Mouse (Mus musculus): ENCODE measurements at regions not wholly inside any gene's neighbourhood (a gene's known extent, or its start where the extent isn't known, plus 50 kb on each side); places are given as distances from the start of the nearest gene placed in this dataset.

- Histone ChIP-seq H3K4me3 (replicated peaks; ENCODE audit: low read depth, low read length) (no peak overlapping the region), H3K36me3 (ENCODE audit: insufficient read depth, low read length) (no peaks in the 10 kb centered on the region), H3K27me3 (ENCODE audit: insufficient read depth, low read length) (no peaks in the 10 kb centered on the region), H3K9ac (ENCODE audit: low read depth, low read length) (no peak overlapping the region), H3K4me1 (replicated peaks; ENCODE audit: insufficient read depth, low read length) (no peaks in the 10 kb centered on the region), H3K9me3 (replicated peaks; ENCODE audit: low read length) (no peaks in the 10 kb centered on the region), H3K4me2 (ENCODE audit: low read length) (no peak overlapping the region), H3K27ac (no peak overlapping the region)
- 14% methylated on average over 5 of the region's 5 CpGs for WGBS
- ATAC-seq (replicated peaks; ENCODE audit: low FRiP score, low read depth), result no peak
- DNase-seq (ENCODE audit: low spot score), result peak; percentile 44
- no peak for TF ChIP-seq CTCF (IDR thresholded peaks at IDR 0.05; ENCODE audit: low read depth)
These were observed 298.1 kb downstream of the Lyplal1 start for GRCm38 (mm10) chr1:185819044-185819443.

- DNase-seq (ENCODE audit: low spot score) (no peak), ATAC-seq (replicated peaks; ENCODE audit: low FRiP score, low read depth) (no peak)
- no peak for TF ChIP-seq CTCF (IDR thresholded peaks at IDR 0.05; ENCODE audit: low read depth)
- Histone ChIP-seq H3K4me2 (ENCODE audit: low read length) (no peak overlapping the region), H3K9me3 (replicated peaks; ENCODE audit: low read length) (no peaks in the 10 kb centered on the region), H3K4me1 (replicated peaks; ENCODE audit: insufficient read depth, low read length) (no peaks in the 10 kb centered on the region), H3K27me3 (ENCODE audit: insufficient read depth, low read length) (no peaks in the 10 kb centered on the region), H3K4me3 (replicated peaks; ENCODE audit: low read depth, low read length) (no peak overlapping the region), H3K36me3 (ENCODE audit: insufficient read depth, low read length) (no peaks in the 10 kb centered on the region), H3K9ac (ENCODE audit: low read depth, low read length) (no peak overlapping the region), H3K27ac (no peak overlapping the region)
- 62% methylated on average over 8 of the region's 8 CpGs for WGBS
These were observed 294.9 kb downstream of the Lyplal1 start for GRCm38 (mm10) chr1:185822241-185822640.

DNA sequence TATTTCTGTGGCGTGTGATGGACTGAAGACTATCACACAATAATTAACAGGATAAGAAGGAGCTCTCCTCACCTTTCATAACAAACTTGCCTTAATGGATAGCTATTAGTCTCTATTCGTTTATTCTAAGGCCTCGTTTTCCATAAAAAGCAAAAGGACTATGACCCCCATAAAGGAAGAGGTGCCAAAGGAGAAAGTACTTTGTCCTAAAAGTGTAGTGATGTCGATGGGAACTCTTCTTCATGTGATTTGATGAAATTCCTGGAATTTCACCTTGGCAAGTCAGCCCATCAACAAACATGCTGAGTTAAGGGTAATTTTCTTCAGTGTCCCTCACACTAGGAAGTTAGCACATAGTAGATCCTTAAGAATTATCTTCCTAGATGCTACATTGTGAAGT lies 293.9 kb downstream of the Lyplal1 start:
- no peaks in the 10 kb centered on the region for H3K4me1 ChIP-seq (replicated peaks; ENCODE audit: insufficient read depth, low read length)
- DNase-seq (ENCODE audit: low spot score), result no peak
- H3K4me3 ChIP-seq (replicated peaks; ENCODE audit: low read depth, low read length), result no peak overlapping the region
- H3K9ac ChIP-seq (ENCODE audit: low read depth, low read length), result no peak overlapping the region
- no peaks in the 10 kb centered on the region for H3K27me3 ChIP-seq (ENCODE audit: insufficient read depth, low read length)
- no peak overlapping the region for H3K27ac ChIP-seq
- H3K9me3 ChIP-seq (replicated peaks; ENCODE audit: low read length), result no peaks in the 10 kb centered on the region
- ATAC-seq (replicated peaks; ENCODE audit: low FRiP score, low read depth), result no peak
- H3K4me2 ChIP-seq (ENCODE audit: low read length), result no peak overlapping the region
- no peak for TF ChIP-seq CTCF (IDR thresholded peaks at IDR 0.05; ENCODE audit: low read depth)
- WGBS, result 76% methylated on average over 4 of the region's 4 CpGs
- no peaks in the 10 kb centered on the region for H3K36me3 ChIP-seq (ENCODE audit: insufficient read depth, low read length)

DNA sequence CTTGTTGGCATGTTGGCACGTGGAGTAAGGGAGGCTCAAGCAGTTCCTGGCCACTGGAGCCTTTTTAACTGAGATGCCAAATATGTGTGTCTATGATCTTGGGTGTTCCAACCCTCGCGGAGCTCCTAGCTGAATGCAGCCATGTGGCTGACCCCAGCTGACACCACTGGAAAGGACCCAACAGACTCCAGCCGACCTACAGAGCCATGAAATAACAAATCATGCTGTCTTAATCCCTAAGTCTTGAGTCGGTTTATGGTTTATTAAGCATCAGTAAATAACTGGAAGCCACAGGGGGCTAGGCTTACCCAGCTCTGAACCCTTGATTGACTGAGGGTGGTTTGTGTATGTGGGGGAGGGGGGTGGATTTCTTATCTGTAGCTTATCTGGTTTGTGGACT lies 293.2 kb downstream of the Lyplal1 start:
- 19% methylated on average over 5 of the region's 5 CpGs for WGBS
- no peak for TF ChIP-seq CTCF (IDR thresholded peaks at IDR 0.05; ENCODE audit: low read depth)
- no peak for ATAC-seq (replicated peaks; ENCODE audit: low FRiP score, low read depth)

GRCm38 (mm10) chr1:185827986-185828385 lies 289.1 kb downstream of the Lyplal1 start:
- Histone ChIP-seq H3K4me3 (replicated peaks; ENCODE audit: low read depth, low read length) (no peak overlapping the region), H3K36me3 (ENCODE audit: insufficient read depth, low read length) (no peaks in the 10 kb centered on the region), H3K27me3 (ENCODE audit: insufficient read depth, low read length) (no peaks in the 10 kb centered on the region), H3K4me2 (ENCODE audit: low read length) (no peak overlapping the region), H3K9me3 (replicated peaks; ENCODE audit: low read length) (no peaks in the 10 kb centered on the region), H3K27ac (no peak overlapping the region), H3K4me1 (replicated peaks; ENCODE audit: insufficient read depth, low read length) (no peaks in the 10 kb centered on the region), H3K9ac (ENCODE audit: low read depth, low read length) (no peak overlapping the region)
- TF ChIP-seq CTCF (IDR thresholded peaks at IDR 0.05; ENCODE audit: low read depth), result no peak
- no peak for DNase-seq (ENCODE audit: low spot score)
- ATAC-seq (replicated peaks; ENCODE audit: low FRiP score, low read depth), result no peak
- WGBS, result 62% methylated on average over 2 of the region's 2 CpGs

More for the DNA sequence above, 293.2 kb downstream of the Lyplal1 start:
- peak; percentile 65 for DNase-seq (ENCODE audit: low spot score)
- Histone ChIP-seq H3K27me3 (ENCODE audit: insufficient read depth, low read length) (no peaks in the 10 kb centered on the region), H3K9me3 (replicated peaks; ENCODE audit: low read length) (no peaks in the 10 kb centered on the region), H3K4me1 (replicated peaks; ENCODE audit: insufficient read depth, low read length) (no peaks in the 10 kb centered on the region), H3K27ac (no peak overlapping the region), H3K36me3 (ENCODE audit: insufficient read depth, low read length) (no peaks in the 10 kb centered on the region), H3K4me3 (replicated peaks; ENCODE audit: low read depth, low read length) (no peak overlapping the region), H3K4me2 (ENCODE audit: low read length) (no peak overlapping the region), H3K9ac (ENCODE audit: low read depth, low read length) (no peak overlapping the region)

DNA sequence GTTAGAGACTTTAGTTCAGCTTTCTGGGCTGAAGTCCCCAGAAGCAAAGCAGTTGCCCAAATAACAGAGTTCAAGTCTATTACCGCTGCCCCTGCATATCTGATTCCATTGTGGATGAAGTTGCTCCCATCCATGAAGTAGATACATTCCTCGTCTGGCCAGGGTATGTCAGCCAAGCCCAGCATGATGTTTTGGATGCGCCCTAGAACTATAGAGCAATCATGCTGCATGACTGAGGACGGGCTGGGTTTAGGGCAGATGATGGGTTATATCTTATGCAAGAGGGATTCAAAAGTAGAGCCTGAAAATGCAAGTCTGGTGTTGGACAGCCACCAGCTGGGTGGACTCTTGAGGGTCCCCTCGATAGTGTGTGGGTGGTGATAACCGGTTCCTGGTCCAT lies 288.6 kb downstream of the Lyplal1 start:
- Histone ChIP-seq H3K27ac (no peak overlapping the region), H3K27me3 (ENCODE audit: insufficient read depth, low read length) (no peaks in the 10 kb centered on the region), H3K4me1 (replicated peaks; ENCODE audit: insufficient read depth, low read length) (no peaks in the 10 kb centered on the region), H3K4me3 (replicated peaks; ENCODE audit: low read depth, low read length) (no peak overlapping the region), H3K4me2 (ENCODE audit: low read length) (no peak overlapping the region), H3K9me3 (replicated peaks; ENCODE audit: low read length) (no peaks in the 10 kb centered on the region), H3K9ac (ENCODE audit: low read depth, low read length) (no peak overlapping the region), H3K36me3 (ENCODE audit: insufficient read depth, low read length) (no peaks in the 10 kb centered on the region)
- WGBS, result 91% methylated on average over 6 of the region's 6 CpGs
- DNase-seq (ENCODE audit: low spot score) (no peak), ATAC-seq (replicated peaks; ENCODE audit: low FRiP score, low read depth) (no peak)
- no peak for TF ChIP-seq CTCF (IDR thresholded peaks at IDR 0.05; ENCODE audit: low read depth)

DNA sequence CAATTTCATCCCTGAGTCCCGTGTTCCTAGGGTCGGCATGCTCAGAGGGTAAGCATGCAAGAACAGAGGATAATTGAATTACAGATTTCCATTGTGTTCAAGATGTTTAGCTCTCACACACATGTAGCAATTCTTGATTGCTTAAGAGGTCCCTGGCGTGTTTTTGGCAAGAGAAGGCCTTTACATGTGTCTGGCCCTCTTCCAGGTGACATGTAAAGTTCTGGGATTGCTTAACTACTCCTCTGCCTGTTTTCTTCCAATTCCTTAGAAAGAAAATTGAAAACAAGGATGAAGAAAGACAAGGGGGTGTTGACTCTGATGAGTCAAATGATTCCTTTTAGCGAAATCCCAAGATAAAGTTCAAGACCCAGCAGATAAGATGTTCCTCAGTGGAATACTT lies 285.1 kb downstream of the Lyplal1 start:
- Histone ChIP-seq H3K36me3 (ENCODE audit: insufficient read depth, low read length) (no peaks in the 10 kb centered on the region), H3K4me2 (ENCODE audit: low read length) (no peak overlapping the region), H3K4me3 (replicated peaks; ENCODE audit: low read depth, low read length) (no peak overlapping the region), H3K9me3 (replicated peaks; ENCODE audit: low read length) (no peaks in the 10 kb centered on the region), H3K27ac (no peak overlapping the region), H3K9ac (ENCODE audit: low read depth, low read length) (no peak overlapping the region), H3K27me3 (ENCODE audit: insufficient read depth, low read length) (no peaks in the 10 kb centered on the region), H3K4me1 (replicated peaks; ENCODE audit: insufficient read depth, low read length) (no peaks in the 10 kb centered on the region)
- DNase-seq (ENCODE audit: low spot score) (no peak), ATAC-seq (replicated peaks; ENCODE audit: low FRiP score, low read depth) (no peak)
- 83% methylated on average over 4 of the region's 4 CpGs for WGBS
- TF ChIP-seq CTCF (IDR thresholded peaks at IDR 0.05; ENCODE audit: low read depth), result no peak

Measured in kidney, postnatal 0 days (tissue).